Mouse (Mus musculus): ENCODE results near the gene Gm2016.
"Not testable (repeated sequence)": the region's sequence is repeated elsewhere in the genome, so short reads cannot be mapped to it uniquely, and the experiment has no call there.

Gene Gm2016

GRCm38 (mm10) chr12:87873772-87874171 is at the start of gene Gm2016:
Gm2016 (plus strand) TSS chr12:87874072.
- in situ Hi-C loops (cut with MboI; ENCODE audit: unreplicated experiment in 2 of 2) = not testable (repeated sequence)

GRCm38 (mm10) chr12:87842239-87842638 is 31.6 kb upstream of the Gm2016 start, which contains the start of gene Gm2001:
Gm2001 (minus strand) TSS chr12:87842339.
- in situ Hi-C loops (cut with MboI; ENCODE audit: unreplicated experiment in 2 of 2) = not testable (repeated sequence)

- in situ Hi-C loops (cut with MboI; ENCODE audit: unreplicated experiment in 2 of 2) = not testable (repeated sequence)
Observed at GRCm38 (mm10) chr12:87850657-87851056, 23.2 kb upstream of the Gm2016 start.

GRCm38 (mm10) chr12:87856067-87856466 is 17.8 kb upstream of the Gm2016 start:
- in situ Hi-C loops (cut with MboI; ENCODE audit: unreplicated experiment in 2 of 2) = not testable (repeated sequence)

- in situ Hi-C loops (cut with MboI; ENCODE audit: unreplicated experiment in 2 of 2) = not testable (repeated sequence)
Observed at GRCm38 (mm10) chr12:87861740-87862692, 11.9 kb upstream of the Gm2016 start.

- in situ Hi-C loops (cut with MboI; ENCODE audit: unreplicated experiment in 2 of 2) = not testable (repeated sequence)
Observed at GRCm38 (mm10) chr12:87863638-87864037, 10.2 kb upstream of the Gm2016 start.

- in situ Hi-C loops (cut with MboI; ENCODE audit: unreplicated experiment in 2 of 2) = not testable (repeated sequence)
Observed at GRCm38 (mm10) chr12:87864048-87864447, 9.8 kb upstream of the Gm2016 start.

GRCm38 (mm10) chr12:87895070-87895469 is 21.2 kb downstream of the Gm2016 start, which contains the start of gene Gm2022:
Gm2022 (plus strand) TSS chr12:87895370.
- in situ Hi-C loops (cut with MboI; ENCODE audit: unreplicated experiment in 2 of 2) = not testable (repeated sequence)

- in situ Hi-C loops (cut with MboI; ENCODE audit: unreplicated experiment in 2 of 2) = not testable (repeated sequence)
Observed at GRCm38 (mm10) chr12:87919721-87920120, 45.8 kb downstream of the Gm2016 start, which contains the start of gene Gm2035. Gm2035 (minus strand) TSS chr12:87919857.
